Mouse (Mus musculus) brain, adult 2 months (tissue): ENCODE data around the gene Cdk14.

Source experiments
- DNase-seq: peaks from one replicate; pipeline ENCODE4 v3.0.0; 2011; ENCODE audit warnings: low read depth, low spot score

Gene Cdk14

GRCm38 (mm10) chr5:5194562-5195221, 225.4 kb downstream of the Cdk14 start:
- DNase-seq: no peak

GRCm38 (mm10) chr5:5189590-5189989, 230.5 kb downstream of the Cdk14 start:
- DNase-seq: no peak

GRCm38 (mm10) chr5:5185987-5186742, 233.9 kb downstream of the Cdk14 start:
- no peak for DNase-seq

GRCm38 (mm10) chr5:5185521-5185920, 234.6 kb downstream of the Cdk14 start:
- no peak for DNase-seq

- peak; percentile 32 for DNase-seq
Observed at GRCm38 (mm10) chr5:5180711-5181110, 239.4 kb downstream of the Cdk14 start.

GRCm38 (mm10) chr5:5180311-5180710, 239.8 kb downstream of the Cdk14 start:
- DNase-seq: no peak

DNA sequence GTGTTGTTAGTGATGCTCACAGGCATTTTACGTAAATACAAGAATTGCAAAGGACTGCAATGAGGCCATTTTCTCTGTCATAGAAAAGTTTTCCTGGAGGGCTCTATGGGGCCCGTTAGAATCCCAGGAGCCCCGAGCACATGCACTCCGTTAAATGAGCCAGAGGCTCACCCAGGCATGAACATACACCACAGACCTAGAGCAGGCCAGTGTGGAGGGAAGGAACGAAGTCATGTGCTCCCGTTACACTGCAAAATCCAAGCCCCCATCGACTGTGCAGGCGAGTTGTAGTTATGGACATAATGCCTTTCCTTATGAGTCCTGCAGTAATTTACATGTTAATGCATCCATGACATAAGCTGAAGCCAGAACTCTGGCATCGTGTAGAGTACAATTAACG, 244.1 kb downstream of the Cdk14 start:
- DNase-seq: no peak

- DNase-seq: no peak
Observed at GRCm38 (mm10) chr5:5175611-5176010, 244.5 kb downstream of the Cdk14 start.

DNA sequence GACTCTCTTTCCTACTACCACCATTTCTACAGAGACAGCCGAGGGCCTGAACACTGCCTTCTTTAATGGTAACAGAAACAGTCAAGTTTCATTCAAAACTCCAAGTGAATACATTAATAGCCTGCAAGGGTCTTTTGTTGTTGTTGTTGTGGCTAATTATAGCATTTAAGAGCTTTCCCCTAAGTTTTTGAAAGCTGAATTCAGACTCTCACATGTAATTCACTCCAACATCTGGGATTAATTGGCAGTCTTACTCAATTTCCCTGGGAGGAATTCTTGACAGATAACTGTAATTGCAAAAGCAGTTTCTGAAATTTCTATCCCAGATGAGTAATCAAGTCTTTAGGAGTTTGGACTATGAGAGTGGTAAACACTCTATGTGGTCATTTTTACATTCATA, 245.0 kb downstream of the Cdk14 start:
- no peak for DNase-seq

- DNase-seq: no peak
Observed at GRCm38 (mm10) chr5:5166086-5166485, 254.0 kb downstream of the Cdk14 start.

GRCm38 (mm10) chr5:5164326-5164725, 255.8 kb downstream of the Cdk14 start:
- DNase-seq: peak; percentile 57

DNA sequence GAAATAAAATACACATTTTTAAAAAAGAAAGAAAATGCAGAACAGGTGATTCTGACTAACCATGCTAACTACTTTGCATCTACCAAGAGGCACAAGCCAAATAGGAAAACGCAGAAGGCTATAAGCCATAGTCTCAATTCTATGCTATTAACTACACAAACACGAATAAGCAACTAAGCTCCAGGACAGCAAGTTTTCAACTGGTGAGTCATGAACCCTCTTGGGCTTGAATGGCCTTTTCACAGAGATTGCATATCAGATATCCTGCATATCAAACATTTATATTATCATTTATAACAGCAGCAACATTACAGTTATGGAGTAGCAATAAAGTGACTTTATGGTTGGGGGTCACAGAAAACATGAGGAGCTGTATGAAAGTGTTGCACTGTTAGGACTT, 256.3 kb downstream of the Cdk14 start:
- no peak for DNase-seq

DNA sequence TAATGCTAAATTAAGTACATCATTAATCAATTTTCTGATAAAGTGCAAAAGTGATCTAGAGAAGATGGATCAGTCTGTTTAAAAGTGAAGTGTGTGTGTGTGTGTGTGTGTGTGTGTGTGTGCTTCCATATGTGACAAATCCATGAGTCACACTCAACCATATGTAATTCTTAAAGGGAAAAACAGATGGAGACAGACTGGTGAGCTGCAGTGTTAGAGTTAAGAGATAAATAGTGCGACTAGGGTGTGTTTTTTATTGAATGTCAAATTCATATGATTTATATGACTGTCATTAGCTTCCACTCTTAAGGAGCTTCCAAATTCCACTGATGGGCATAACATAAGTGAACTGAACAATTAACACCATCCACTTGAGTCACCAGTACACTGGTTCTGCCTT, 260.6 kb downstream of the Cdk14 start:
- peak; percentile 63 for DNase-seq

GRCm38 (mm10) chr5:5139855-5140254, 280.3 kb downstream of the Cdk14 start:
- no peak for DNase-seq

GRCm38 (mm10) chr5:5134905-5135511, 285.1 kb downstream of the Cdk14 start:
- no peak for DNase-seq

DNA sequence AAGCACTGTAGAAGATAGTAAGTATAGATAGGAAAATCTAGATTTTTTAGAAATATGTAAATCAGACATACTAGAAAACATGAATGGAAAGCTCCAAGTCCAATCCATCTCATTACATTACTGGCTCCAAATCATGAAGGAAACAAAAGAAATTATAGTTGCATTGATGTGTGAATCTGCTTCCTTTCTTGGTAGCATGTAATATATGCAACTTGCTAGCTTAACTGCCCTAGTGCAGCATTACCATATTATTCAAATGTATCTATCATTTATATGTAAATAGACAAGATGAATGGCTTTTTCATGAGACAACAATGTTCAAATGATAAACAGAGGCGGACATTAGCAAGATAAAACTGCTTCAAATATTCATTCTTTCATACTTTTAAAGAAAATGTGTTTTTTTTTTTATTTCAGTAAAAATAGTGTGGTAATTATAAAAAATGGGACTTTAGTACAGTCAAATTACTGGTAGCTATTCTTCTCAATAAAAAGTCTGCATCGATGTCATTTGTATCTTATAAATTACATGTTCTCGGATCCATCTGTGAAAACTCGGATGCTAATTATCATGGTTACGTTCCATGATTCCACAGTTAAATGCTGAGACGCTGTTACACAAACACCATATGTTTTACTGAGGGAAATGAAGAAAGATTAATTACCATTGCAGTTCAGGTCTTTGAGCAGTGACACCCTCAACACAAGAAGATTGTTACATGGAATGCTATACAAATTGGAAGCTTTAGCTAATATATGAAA, 285.8 kb downstream of the Cdk14 start:
- peak; percentile 55 for DNase-seq

GRCm38 (mm10) chr5:5128852-5129251, 291.3 kb downstream of the Cdk14 start:
- DNase-seq: no peak

DNA sequence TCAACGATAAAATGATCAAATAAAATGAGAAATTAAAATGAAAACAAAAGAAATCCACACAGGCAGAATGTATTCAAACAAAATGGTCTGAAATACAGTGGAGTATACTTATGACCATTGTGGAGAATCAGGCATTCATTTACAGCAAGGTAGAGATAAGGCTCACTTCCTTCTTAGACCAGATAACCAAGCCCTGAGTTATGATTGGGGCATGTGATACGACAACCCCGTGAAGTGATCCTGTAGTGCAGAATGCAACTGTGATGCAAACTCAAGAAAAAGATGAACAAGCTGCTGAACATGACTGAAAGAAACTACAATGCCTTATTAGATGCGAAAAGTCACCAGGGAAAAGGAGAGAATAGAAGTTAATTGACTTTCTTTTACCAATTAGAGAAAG, 295.5 kb downstream of the Cdk14 start:
- no peak for DNase-seq

GRCm38 (mm10) chr5:5116775-5117522, 303.2 kb downstream of the Cdk14 start:
- DNase-seq: no peak

DNA sequence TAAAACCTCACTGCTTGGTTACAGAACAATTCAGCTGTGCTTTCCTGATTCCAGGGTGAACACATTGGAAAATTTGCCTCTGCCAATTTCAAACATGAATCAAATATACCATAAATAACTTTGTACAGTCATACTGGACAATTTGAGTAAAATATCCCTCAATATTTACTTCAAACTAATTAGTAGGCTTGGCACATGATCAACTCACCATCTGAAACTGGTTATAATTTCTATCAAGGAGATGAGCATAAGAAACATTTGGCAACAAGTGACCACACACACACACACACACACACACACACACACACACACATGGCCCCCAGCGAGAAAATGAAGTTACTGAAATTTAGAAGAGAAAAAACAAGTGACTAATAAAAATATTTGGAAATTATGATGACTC, 304.6 kb downstream of the Cdk14 start:
- peak; percentile 36 for DNase-seq

GRCm38 (mm10) chr5:5109621-5110020, 310.5 kb downstream of the Cdk14 start:
- no peak for DNase-seq
